Mouse (Mus musculus) CD4-positive helper T cell, adult 2 months (primary cell): ENCODE measurements around the gene Tbc1d10c.

ENCODE experiments used
- DNase-seq: peaks from one replicate; pipeline ENCODE4 v3.0.0-alpha.2; 2012; ENCODE audit warnings: low read depth, missing footprints, low spot score

The Tbc1d10c gene

GRCm38 (mm10) chr19:4145936-4146335, 45.1 kb downstream of the Tbc1d10c start:
- DNase-seq, result no peak

- no peak for DNase-seq
These were observed 46.3 kb downstream of the Tbc1d10c start for GRCm38 (mm10) chr19:4144550-4145498.

- no peak for DNase-seq
These were observed 47.3 kb downstream of the Tbc1d10c start, which contains the start of gene Cabp4 for GRCm38 (mm10) chr19:4143759-4144268. Cabp4 (minus strand) TSS chr19:4144033.

GRCm38 (mm10) chr19:4142416-4143173, 48.5 kb downstream of the Tbc1d10c start:
- no peak for DNase-seq

GRCm38 (mm10) chr19:4140147-4140546, 50.9 kb downstream of the Tbc1d10c start:
- DNase-seq, result no peak

- no peak for DNase-seq
These were observed 51.6 kb downstream of the Tbc1d10c start, which contains the start of gene Gpr152 for GRCm38 (mm10) chr19:4139446-4139845. Gpr152 (plus strand) TSS chr19:4139787.

- DNase-seq, result no peak
These were observed 53.2 kb downstream of the Tbc1d10c start for GRCm38 (mm10) chr19:4137913-4138312.

- DNase-seq, result peak; percentile 49
These were observed 54.6 kb downstream of the Tbc1d10c start for GRCm38 (mm10) chr19:4136463-4136862.

GRCm38 (mm10) chr19:4135963-4136345, 55.1 kb downstream of the Tbc1d10c start:
- DNase-seq, result peak; percentile 61

GRCm38 (mm10) chr19:4135229-4135962, 55.7 kb downstream of the Tbc1d10c start:
- peak; percentile 41 for DNase-seq

- DNase-seq, result no peak
These were observed 56.7 kb downstream of the Tbc1d10c start for GRCm38 (mm10) chr19:4134354-4134753.
